Mouse (Mus musculus): ENCODE measurements at regions not wholly inside any gene's neighbourhood (a gene's known extent, or its start where the extent isn't known, plus 50 kb on each side); places are given as distances from the start of the nearest gene placed in this dataset.
A peak's percentile ranks its signal among the peaks of the same experiment; 100 is the strongest.

DNA sequence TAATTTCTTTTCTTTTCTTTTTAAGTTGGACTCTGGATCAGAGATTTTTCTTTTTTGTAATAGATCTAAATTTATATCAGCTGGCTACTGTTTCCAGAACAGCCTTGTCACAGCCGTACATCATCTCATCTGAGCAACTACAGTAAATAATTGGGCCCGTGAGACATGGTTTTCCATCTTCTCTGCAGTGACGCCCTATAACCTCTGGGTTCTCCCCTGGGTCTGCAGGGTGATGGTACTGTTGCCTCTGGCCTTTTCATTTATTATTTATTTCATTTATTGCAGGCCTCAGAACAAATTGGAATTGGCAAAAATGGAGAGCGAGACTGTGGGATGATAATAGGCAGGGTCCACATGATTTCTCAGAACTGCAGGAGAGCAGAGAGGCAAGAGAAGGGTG lies 406.3 kb upstream of the Fam92a start:
- Histone ChIP-seq H3K4me3 (replicated peaks; ENCODE audit: low read depth, low read length) (no peak overlapping the region), H3K4me2 (ENCODE audit: low read length) (no peak overlapping the region), H3K9ac (replicated peaks; ENCODE audit: low read length) (no peak overlapping the region), H3K36me3 (ENCODE audit: control insufficient read depth, insufficient read depth, low read length) (no peaks in the 10 kb centered on the region), H3K27ac (replicated peaks; ENCODE audit: low read depth, low read length) (no peak overlapping the region; the same call in 1 of the 2 replicates), H3K27me3 (ENCODE audit: control insufficient read depth, insufficient read depth, low read length) (no peaks in the 10 kb centered on the region), H3K9me3 (ENCODE audit: control insufficient read depth, low read length) (no peaks in the 10 kb centered on the region), H3K4me1 (ENCODE audit: control insufficient read depth, insufficient read depth, low read length) (no peaks in the 10 kb centered on the region)
- peak; percentile 73 for DNase-seq
- WGBS, result 56% methylated on average over 4 of the region's 4 CpGs
- no peak for ATAC-seq (ENCODE audit: low FRiP score, low TSS enrichment)

DNA sequence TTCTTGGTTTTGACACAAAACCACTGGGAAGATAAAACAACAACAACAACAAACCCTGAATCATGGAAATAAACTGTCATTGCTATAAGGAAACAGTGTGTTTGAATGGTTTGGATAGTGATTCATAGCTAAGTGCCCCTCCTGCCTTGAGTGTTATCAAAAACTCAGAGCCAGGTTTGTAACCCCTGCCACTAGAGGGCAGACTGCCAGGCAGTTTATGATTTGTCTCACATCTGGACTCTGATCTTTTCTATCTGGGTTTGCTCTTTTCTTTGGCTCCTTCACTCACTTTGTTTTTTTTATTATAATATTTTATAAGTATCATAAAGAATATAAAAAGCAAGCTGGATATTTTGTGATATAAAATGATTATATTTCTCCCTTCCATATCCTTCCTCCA lies 400.1 kb upstream of the Fam92a start:
- no peak for DNase-seq
- H3K27me3 ChIP-seq (ENCODE audit: control insufficient read depth, insufficient read depth, low read length), result no peaks in the 10 kb centered on the region
- H3K9me3 ChIP-seq (ENCODE audit: control insufficient read depth, low read length), result no peaks in the 10 kb centered on the region
- no peak overlapping the region for H3K4me3 ChIP-seq (replicated peaks; ENCODE audit: low read depth, low read length)
- no peak for ATAC-seq (ENCODE audit: low FRiP score, low TSS enrichment)
- H3K36me3 ChIP-seq (ENCODE audit: control insufficient read depth, insufficient read depth, low read length), result no peaks in the 10 kb centered on the region
- H3K4me1 ChIP-seq (ENCODE audit: control insufficient read depth, insufficient read depth, low read length), result peaks cover 6% of the 10 kb centered on the region; the same call in 1 of the 2 replicates
- no peak overlapping the region for H3K27ac ChIP-seq (replicated peaks; ENCODE audit: low read depth, low read length)
- no peak overlapping the region for H3K4me2 ChIP-seq (ENCODE audit: low read length)
- H3K9ac ChIP-seq (replicated peaks; ENCODE audit: low read length), result no peak overlapping the region

DNA sequence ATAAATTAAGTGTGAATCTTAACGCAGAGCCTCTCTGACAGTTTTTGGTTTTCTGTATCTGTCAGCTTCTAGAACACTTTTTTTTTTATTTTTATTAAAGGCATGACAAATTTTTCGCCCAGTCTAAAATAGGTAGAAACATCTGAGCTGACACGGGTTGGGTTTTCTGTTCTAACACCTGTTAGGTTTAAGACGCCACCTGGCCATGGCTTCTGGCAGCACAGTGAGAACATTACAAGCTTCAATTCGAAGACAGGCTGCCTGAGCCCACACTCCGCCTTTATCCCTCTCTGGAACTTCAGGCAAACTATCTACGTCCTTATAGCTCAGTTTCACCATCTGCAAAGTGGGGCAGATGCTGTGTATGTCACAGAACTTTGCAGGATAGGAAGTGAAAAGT lies 398.9 kb upstream of the Fam92a start:
- DNase-seq (no peak), ATAC-seq (ENCODE audit: low FRiP score, low TSS enrichment) (no peak)
- Histone ChIP-seq H3K9ac (replicated peaks; ENCODE audit: low read length) (no peak overlapping the region), H3K4me3 (replicated peaks; ENCODE audit: low read depth, low read length) (no peak overlapping the region), H3K9me3 (ENCODE audit: control insufficient read depth, low read length) (no peaks in the 10 kb centered on the region), H3K36me3 (ENCODE audit: control insufficient read depth, insufficient read depth, low read length) (no peaks in the 10 kb centered on the region), H3K4me2 (ENCODE audit: low read length) (no peak overlapping the region), H3K27ac (replicated peaks; ENCODE audit: low read depth, low read length) (no peak overlapping the region), H3K27me3 (ENCODE audit: control insufficient read depth, insufficient read depth, low read length) (no peaks in the 10 kb centered on the region), H3K4me1 (ENCODE audit: control insufficient read depth, insufficient read depth, low read length) (peaks cover 6% of the 10 kb centered on the region; the same call in 1 of the 2 replicates)
- WGBS, result 87% methylated on average over 7 of the region's 7 CpGs

DNA sequence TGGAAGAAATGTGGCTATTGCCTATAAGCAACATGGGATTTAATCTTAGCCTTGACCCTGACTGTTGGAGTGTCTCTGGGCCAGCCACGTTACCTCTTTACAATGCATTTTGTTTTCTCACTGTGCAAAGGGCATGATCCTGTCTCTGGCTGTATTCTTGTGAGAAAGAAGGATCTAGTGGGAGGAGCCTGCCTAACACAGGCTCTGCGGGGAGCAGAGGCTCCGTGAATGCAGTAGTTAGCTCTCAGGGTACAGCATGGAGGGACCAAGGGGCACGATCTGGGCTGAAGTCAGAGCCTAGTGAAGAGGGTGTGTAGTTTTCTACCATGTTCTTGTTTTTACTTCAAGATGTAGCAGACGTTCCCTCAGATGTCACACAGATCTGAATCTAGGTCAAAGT lies 395.8 kb upstream of the Fam92a start:
- H3K4me2 ChIP-seq (ENCODE audit: low read length), result peak overlapping the region; percentile 22; the same call in 1 of the 2 replicates
- peak; percentile 29 for DNase-seq
- WGBS, result 6% methylated on average over 5 of the region's 5 CpGs

DNA sequence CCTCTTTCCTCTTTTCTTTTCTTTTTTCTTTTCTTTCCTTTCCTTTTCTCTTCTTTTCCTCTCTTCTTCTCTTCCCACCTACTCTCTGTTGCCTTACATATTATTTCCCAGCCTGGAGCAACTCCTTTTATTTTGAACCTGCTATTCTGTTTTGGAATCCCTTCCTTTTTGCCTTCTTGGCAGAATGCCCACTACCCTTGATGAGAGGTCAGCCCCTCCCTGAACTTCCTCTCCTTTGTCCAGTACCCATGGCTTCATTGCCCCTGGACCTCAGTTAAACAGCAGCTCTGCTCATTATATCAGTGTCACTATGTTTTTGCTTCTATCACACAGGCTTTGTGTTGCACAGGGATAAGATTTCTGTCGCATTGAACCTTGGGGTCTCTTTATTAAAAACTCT lies 391.2 kb upstream of the Fam92a start:
- WGBS, result 47% methylated on average over 1 of the region's 1 CpGs
- peak; percentile 41 for DNase-seq

More for the DNA sequence above, 395.8 kb upstream of the Fam92a start:
- Histone ChIP-seq H3K36me3 (ENCODE audit: control insufficient read depth, insufficient read depth, low read length) (no peaks in the 10 kb centered on the region), H3K4me1 (ENCODE audit: control insufficient read depth, insufficient read depth, low read length) (peaks cover 6% of the 10 kb centered on the region; the same call in 1 of the 2 replicates), H3K27me3 (ENCODE audit: control insufficient read depth, insufficient read depth, low read length) (no peaks in the 10 kb centered on the region), H3K4me3 (replicated peaks; ENCODE audit: low read depth, low read length) (no peak overlapping the region), H3K9ac (replicated peaks; ENCODE audit: low read length) (no peak overlapping the region), H3K9me3 (ENCODE audit: control insufficient read depth, low read length) (no peaks in the 10 kb centered on the region), H3K27ac (replicated peaks; ENCODE audit: low read depth, low read length) (no peak overlapping the region)
- ATAC-seq (ENCODE audit: low FRiP score, low TSS enrichment), result no peak

DNA sequence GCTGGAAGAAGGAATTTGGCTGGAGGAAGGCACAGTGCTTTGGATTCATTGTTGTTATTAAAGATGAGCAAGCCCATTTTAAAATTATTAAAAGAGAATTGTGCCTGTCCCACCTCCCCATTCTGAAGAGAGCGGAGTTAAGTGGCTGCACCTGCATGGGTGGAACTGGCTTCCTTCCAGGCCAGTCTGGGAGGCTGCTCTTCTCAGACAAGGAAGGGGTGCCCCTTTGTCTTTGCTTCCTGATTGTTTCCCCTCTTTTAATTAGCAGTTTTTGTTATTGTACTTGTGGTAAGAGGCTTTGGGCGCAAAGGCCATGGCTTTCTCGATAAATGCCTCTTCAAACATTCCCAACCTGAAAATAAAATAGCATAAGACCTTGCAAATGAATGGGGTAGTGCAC lies 388.7 kb upstream of the Fam92a start:
- 63% methylated on average over 3 of the region's 3 CpGs for WGBS
- Histone ChIP-seq H3K27ac (replicated peaks; ENCODE audit: low read depth, low read length) (no peak overlapping the region), H3K4me2 (ENCODE audit: low read length) (no peak overlapping the region), H3K9ac (replicated peaks; ENCODE audit: low read length) (no peak overlapping the region), H3K27me3 (ENCODE audit: control insufficient read depth, insufficient read depth, low read length) (no peaks in the 10 kb centered on the region), H3K4me1 (ENCODE audit: control insufficient read depth, insufficient read depth, low read length) (no peaks in the 10 kb centered on the region), H3K4me3 (replicated peaks; ENCODE audit: low read depth, low read length) (no peak overlapping the region), H3K36me3 (ENCODE audit: control insufficient read depth, insufficient read depth, low read length) (no peaks in the 10 kb centered on the region), H3K9me3 (ENCODE audit: control insufficient read depth, low read length) (no peaks in the 10 kb centered on the region)
- ATAC-seq (ENCODE audit: low FRiP score, low TSS enrichment) (no peak), DNase-seq (no peak)

More for the DNA sequence above, 391.2 kb upstream of the Fam92a start:
- Histone ChIP-seq H3K9me3 (ENCODE audit: control insufficient read depth, low read length) (no peaks in the 10 kb centered on the region), H3K4me1 (ENCODE audit: control insufficient read depth, insufficient read depth, low read length) (peaks cover 6% of the 10 kb centered on the region; the same call in 1 of the 2 replicates), H3K36me3 (ENCODE audit: control insufficient read depth, insufficient read depth, low read length) (no peaks in the 10 kb centered on the region), H3K4me2 (ENCODE audit: low read length) (no peak overlapping the region), H3K4me3 (replicated peaks; ENCODE audit: low read depth, low read length) (no peak overlapping the region), H3K27ac (replicated peaks; ENCODE audit: low read depth, low read length) (no peak overlapping the region), H3K27me3 (ENCODE audit: control insufficient read depth, insufficient read depth, low read length) (no peaks in the 10 kb centered on the region), H3K9ac (replicated peaks; ENCODE audit: low read length) (no peak overlapping the region)
- ATAC-seq (ENCODE audit: low FRiP score, low TSS enrichment), result no peak

DNA sequence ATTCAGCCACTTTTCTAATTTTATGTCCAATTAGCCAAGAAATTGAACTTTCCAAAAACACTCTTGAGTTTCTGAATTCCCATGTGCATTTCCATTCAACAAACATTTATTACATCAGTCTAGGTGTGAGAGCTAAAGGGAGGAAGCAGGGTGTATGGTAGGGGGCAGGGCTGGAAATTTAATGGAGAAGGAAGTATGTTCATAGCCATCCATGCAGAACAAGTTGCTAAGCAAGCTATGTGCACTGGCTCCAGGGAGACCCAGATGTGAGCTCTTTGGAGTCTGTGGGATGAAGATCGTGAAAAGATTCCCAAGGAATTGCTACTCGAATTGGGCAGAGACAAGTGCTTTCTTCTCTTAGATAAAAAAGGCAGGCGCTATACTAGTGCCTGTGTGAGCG lies 388.2 kb upstream of the Fam92a start:
- Histone ChIP-seq H3K27me3 (ENCODE audit: control insufficient read depth, insufficient read depth, low read length) (no peaks in the 10 kb centered on the region), H3K36me3 (ENCODE audit: control insufficient read depth, insufficient read depth, low read length) (no peaks in the 10 kb centered on the region), H3K4me3 (replicated peaks; ENCODE audit: low read depth, low read length) (no peak overlapping the region), H3K9me3 (ENCODE audit: control insufficient read depth, low read length) (no peaks in the 10 kb centered on the region), H3K9ac (replicated peaks; ENCODE audit: low read length) (no peak overlapping the region), H3K27ac (replicated peaks; ENCODE audit: low read depth, low read length) (no peak overlapping the region), H3K4me1 (ENCODE audit: control insufficient read depth, insufficient read depth, low read length) (no peaks in the 10 kb centered on the region), H3K4me2 (ENCODE audit: low read length) (no peak overlapping the region)
- no peak for ATAC-seq (ENCODE audit: low FRiP score, low TSS enrichment)
- 74% methylated on average over 4 of the region's 4 CpGs for WGBS
- no peak for DNase-seq

DNA sequence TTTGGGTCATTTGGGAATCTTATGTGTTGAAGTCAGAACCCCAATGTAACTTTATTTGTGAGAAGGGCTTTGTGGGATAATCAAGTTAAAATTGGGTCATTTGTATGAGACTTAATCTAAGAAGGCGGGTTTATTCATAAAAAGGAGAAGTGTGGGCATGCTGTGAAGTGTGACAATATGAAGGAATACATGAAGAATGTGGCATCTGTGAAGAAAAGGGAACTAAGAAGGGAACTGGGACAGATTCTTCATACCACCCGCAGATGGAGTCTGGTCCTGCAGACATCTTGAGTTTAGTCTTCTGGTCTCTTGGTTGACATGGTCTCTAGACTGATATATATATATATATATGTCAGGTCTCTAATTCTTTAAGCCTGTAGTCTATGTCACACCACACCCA lies 385.3 kb upstream of the Fam92a start:
- Histone ChIP-seq H3K9me3 (ENCODE audit: control insufficient read depth, low read length) (no peaks in the 10 kb centered on the region), H3K27ac (replicated peaks; ENCODE audit: low read depth, low read length) (no peak overlapping the region), H3K4me3 (replicated peaks; ENCODE audit: low read depth, low read length) (no peak overlapping the region), H3K27me3 (ENCODE audit: control insufficient read depth, insufficient read depth, low read length) (no peaks in the 10 kb centered on the region), H3K36me3 (ENCODE audit: control insufficient read depth, insufficient read depth, low read length) (no peaks in the 10 kb centered on the region), H3K4me1 (ENCODE audit: control insufficient read depth, insufficient read depth, low read length) (no peaks in the 10 kb centered on the region), H3K9ac (replicated peaks; ENCODE audit: low read length) (no peak overlapping the region), H3K4me2 (ENCODE audit: low read length) (no peak overlapping the region)
- no peak for DNase-seq
- no peak for ATAC-seq (ENCODE audit: low FRiP score, low TSS enrichment)
- 79% methylated on average over 2 of the region's 2 CpGs for WGBS

DNA sequence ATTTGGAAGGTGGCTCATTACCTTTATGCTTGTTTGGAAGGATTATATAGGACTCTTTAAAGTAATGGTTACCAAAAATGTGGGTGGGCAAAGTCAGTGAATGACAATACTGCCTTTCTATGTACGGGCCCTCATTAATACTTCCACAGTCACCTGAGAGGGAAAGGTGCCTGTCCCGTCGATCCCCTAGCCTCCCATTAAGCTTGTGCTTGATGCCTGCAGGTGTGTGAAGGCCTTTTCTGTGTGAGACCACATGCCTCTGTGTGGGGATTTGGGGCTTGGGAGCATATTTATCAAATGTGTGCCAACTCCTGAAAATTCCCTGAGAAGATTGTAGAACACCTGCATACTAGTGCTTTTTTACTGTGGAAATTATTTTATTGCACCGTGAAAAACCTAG lies 377.4 kb upstream of the Fam92a start:
- Histone ChIP-seq H3K9me3 (ENCODE audit: control insufficient read depth, low read length) (no peaks in the 10 kb centered on the region), H3K36me3 (ENCODE audit: control insufficient read depth, insufficient read depth, low read length) (no peaks in the 10 kb centered on the region), H3K27me3 (ENCODE audit: control insufficient read depth, insufficient read depth, low read length) (no peaks in the 10 kb centered on the region), H3K4me1 (ENCODE audit: control insufficient read depth, insufficient read depth, low read length) (no peaks in the 10 kb centered on the region), H3K9ac (replicated peaks; ENCODE audit: low read length) (no peak overlapping the region), H3K4me3 (replicated peaks; ENCODE audit: low read depth, low read length) (no peak overlapping the region), H3K4me2 (ENCODE audit: low read length) (no peak overlapping the region), H3K27ac (replicated peaks; ENCODE audit: low read depth, low read length) (no peak overlapping the region)
- no peak for DNase-seq
- 90% methylated on average over 4 of the region's 4 CpGs for WGBS
- no peak for ATAC-seq (ENCODE audit: low FRiP score, low TSS enrichment)

Measured in midbrain, embryonic 14.5 days (tissue).